Mouse (Mus musculus): ENCODE results near the gene Soga1. TPM values are rescaled to one million over a fixed set of nuclear protein-coding genes. Genes with fewer than 3 reads are reported as not detected.

Soga1 gene
- 2.6 and 2.8 TPM in 2 replicates for polyA plus RNA-seq (2015; fragmentation: Nextera tagmentation; extraction: Ambion mirVana)

GRCm38 (mm10) chr2:157078793-157079700 is at the start of gene Soga1:
Soga1 (minus strand) TSS chr2:157079254.

GRCm38 (mm10) chr2:157086796-157087195 is 7.7 kb upstream of the Soga1 start, which contains the start of gene Tldc2:
Tldc2 (plus strand) TSS chr2:157087055.

GRCm38 (mm10) chr2:157006511-157007233 is 72.4 kb downstream of the Soga1 start, which contains the start of gene Dsn1:
Dsn1 (minus strand) TSS chr2:157007154.

GRCm38 (mm10) chr2:156991470-156992319 is 87.4 kb downstream of the Soga1 start, which contains the start of gene Ndrg3:
Ndrg3 (minus strand) TSS chr2:156992056.

Other genes starting within 250 kb of the Soga1 start
- 8.3 and 9.5 TPM in 2 replicates for gene Tgif2, start 239.2 kb downstream of the Soga1 start, polyA plus RNA-seq (2015; fragmentation: Nextera tagmentation; extraction: Ambion mirVana)
- 6.1 and 7.0 TPM in 2 replicates for gene 4930518I15Rik, start 221.3 kb downstream of the Soga1 start, polyA plus RNA-seq (2015; fragmentation: Nextera tagmentation; extraction: Ambion mirVana)
- gene Rab5if, start 216.1 kb downstream of the Soga1 start, polyA plus RNA-seq (2015; fragmentation: Nextera tagmentation; extraction: Ambion mirVana): 189 and 193 TPM in 2 replicates
- gene Sla2, start 192.1 kb downstream of the Soga1 start, polyA plus RNA-seq (2015; fragmentation: Nextera tagmentation; extraction: Ambion mirVana): 1.6 and 1.8 TPM in 2 replicates
- 24.8 and 29.1 TPM in 2 replicates for gene Ndrg3, start 87.2 kb downstream of the Soga1 start, polyA plus RNA-seq (2015; fragmentation: Nextera tagmentation; extraction: Ambion mirVana)
- gene Dsn1, start 72.1 kb downstream of the Soga1 start, polyA plus RNA-seq (2015; fragmentation: Nextera tagmentation; extraction: Ambion mirVana): 32.8 and 35.8 TPM in 2 replicates
- not detected in 2 replicates for gene Tldc2, start 7.8 kb upstream of the Soga1 start, polyA plus RNA-seq (2015; fragmentation: Nextera tagmentation; extraction: Ambion mirVana)
- 56.8 and 73.6 TPM in 2 replicates for gene Samhd1, start 56.0 kb upstream of the Soga1 start, polyA plus RNA-seq (2015; fragmentation: Nextera tagmentation; extraction: Ambion mirVana)
- 25.4 and 28.9 TPM in 2 replicates for gene Rbl1, start 125.3 kb upstream of the Soga1 start, polyA plus RNA-seq (2015; fragmentation: Nextera tagmentation; extraction: Ambion mirVana)
- 124 and 127 TPM in 2 replicates for gene Rpn2, start 199.8 kb upstream of the Soga1 start, polyA plus RNA-seq (2015; fragmentation: Nextera tagmentation; extraction: Ambion mirVana)
- 0.24 and 0.48 TPM in 2 replicates for gene Mroh8, start 200.3 kb upstream of the Soga1 start, polyA plus RNA-seq (2015; fragmentation: Nextera tagmentation; extraction: Ambion mirVana)

All from spleen, postnatal 0 days (tissue).